Mouse (Mus musculus) granulocyte monocyte progenitor cell, adult 5-6 weeks (primary cell): ENCODE data around the gene Chst3. TPM values are rescaled to one million over a fixed set of nuclear protein-coding genes. Genes with fewer than 3 reads are reported as not detected.
A peak's percentile ranks its signal among the peaks of the same experiment; 100 is the strongest.
"Not testable (repeated sequence)": the region's sequence is repeated elsewhere in the genome, so short reads cannot be mapped to it uniquely, and the experiment has no call there.

Source experiments
- ATAC-seq: replicated peaks from 2 replicates; pipeline ENCODE4 v1.8.0; 2016; ENCODE audit warnings: mild to moderate bottlenecking, moderate TSS enrichment, inconsistent platforms; ENCODE audit not compliant: poor library complexity, severe bottlenecking
- total RNA-seq, 2 experiments: library from RNA; stranded (forward) in 1 of 2; stranded (reverse) in 1 of 2; fragments of 200-712, 200-1000 nt in 1 of 2; fragments of >200 nt in 1 of 2; fragmentation: Nextera tagmentation in 1 of 2; gene quantifications; 2 replicates each; pipeline ENCODE4 v1.2.3; 2014 to 2017

Chst3 gene
- total RNA-seq, 2 experiments from 2014 or later = not detected

- ATAC-seq = not testable (repeated sequence)
Measured at GRCm38 (mm10) chr10:60235876-60236275, 16.8 kb upstream of the Chst3 start.

GRCm38 (mm10) chr10:60234006-60234405 lies 14.9 kb upstream of the Chst3 start:
- ATAC-seq = no peak

DNA sequence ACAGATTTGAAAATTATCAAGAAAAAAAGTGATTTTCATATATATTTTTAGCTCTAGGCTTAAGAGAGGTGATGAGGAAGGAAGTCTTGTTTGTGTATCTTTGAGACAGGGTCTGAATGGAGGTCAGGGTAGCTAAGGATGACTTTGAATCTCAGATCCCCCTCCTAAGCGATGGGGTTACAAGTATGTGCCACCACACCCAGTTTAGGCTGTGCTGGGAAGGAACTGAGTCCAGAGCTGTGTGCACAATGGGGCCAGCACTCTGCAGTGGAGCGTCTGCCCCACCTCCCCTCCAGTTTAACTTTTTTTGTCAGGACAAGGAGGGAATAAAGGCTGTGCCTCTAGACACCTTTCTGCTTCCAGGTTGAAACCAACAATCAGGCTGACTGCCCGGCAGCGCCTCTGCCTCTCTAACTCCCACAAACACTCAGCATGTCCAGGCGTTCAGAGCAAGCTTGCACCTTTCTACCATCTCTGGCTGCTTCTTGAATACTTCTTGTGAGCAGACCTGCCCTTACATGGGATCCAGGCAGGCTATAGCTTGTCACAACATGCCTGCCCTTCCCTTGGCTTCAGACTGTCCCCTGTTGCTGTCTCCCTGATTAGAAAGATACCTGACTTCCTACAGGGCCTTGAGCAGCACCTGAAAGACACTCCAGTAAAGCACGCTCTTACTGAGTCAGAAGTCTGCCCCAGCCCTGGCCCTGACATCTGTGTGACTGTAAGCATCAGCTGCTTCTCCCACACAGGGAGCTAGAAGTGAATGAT lies 11.4 kb upstream of the Chst3 start:
- no peak for ATAC-seq

DNA sequence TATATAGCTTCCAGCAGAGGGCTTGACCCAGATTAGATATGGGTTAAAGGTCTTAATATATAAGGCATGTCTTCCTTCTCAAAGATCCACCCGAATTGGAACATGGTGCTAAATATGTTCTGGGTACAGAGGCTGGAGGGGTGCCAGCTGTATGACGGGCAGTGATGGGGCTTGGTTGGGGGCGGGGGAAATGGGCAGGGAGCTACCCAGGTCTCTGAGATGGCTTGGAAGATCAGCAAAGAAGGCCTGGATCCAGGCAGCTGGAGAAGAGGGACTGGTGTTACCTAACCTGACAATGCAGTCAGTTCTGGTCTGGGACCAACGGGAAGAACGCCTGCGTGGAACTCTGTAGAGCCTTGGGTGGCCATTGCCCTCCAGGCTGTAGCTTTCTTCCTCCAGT lies 10.1 kb upstream of the Chst3 start:
- ATAC-seq = no peak

DNA sequence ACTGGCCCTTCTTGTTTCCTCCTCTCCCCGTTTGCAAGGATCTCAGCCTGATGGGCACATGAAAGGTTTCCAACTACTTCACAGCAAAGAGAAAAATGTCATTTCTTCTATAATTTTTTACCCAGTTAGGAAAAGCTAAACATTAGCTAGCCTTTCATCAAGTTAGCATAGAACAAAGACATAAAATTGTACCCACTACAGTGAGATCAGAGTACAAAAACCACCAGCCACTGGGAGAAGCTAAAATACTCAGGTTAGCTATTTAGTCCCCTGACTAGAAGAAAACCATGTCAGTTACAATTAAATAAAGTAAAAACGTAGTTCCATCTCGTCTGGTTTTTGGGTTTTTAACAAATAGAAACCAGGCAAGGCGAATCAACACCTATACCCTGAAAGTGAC lies 8.6 kb upstream of the Chst3 start:
- no peak for ATAC-seq

DNA sequence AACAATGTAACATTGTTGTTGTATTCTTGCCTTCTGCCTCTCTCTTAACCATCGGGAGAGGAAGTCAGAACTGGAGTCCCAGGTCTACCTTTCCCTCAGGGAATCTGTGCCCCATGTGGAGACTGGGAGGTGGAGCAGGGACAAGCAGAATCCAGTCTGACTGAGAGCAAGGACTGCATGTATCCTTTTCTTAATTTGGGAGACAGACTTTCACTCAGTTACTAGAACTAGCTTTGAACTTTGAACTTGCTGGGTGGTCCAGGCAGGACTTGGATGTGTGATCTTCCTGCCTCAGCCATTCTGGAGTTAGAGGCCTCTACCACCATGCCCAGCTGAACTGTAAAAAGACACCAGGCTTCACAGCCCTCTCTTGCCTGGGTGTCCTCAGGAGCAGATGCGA lies 5.5 kb upstream of the Chst3 start:
- ATAC-seq = no peak

GRCm38 (mm10) chr10:60221571-60222259 lies 2.7 kb upstream of the Chst3 start:
- ATAC-seq = not testable (repeated sequence)

DNA sequence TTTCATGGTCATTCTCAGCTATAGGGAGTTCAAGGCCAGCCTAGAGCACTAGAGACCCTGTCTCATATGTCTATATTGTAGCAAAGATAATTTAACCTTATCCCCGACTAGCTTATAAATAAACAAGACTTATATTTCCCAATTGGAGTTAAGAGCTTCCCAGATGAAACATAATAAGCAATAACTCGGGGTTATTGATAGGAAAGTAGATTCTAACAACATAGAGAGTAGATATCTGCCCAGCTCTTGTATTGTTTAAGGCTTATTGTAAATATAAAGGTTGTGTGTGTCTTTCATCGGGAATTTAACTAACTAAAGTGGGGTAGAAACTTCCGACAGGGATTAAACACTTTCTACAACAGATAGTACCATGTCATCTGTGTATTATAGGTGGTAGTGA lies 1.5 kb upstream of the Chst3 start:
- ATAC-seq = no peak

DNA sequence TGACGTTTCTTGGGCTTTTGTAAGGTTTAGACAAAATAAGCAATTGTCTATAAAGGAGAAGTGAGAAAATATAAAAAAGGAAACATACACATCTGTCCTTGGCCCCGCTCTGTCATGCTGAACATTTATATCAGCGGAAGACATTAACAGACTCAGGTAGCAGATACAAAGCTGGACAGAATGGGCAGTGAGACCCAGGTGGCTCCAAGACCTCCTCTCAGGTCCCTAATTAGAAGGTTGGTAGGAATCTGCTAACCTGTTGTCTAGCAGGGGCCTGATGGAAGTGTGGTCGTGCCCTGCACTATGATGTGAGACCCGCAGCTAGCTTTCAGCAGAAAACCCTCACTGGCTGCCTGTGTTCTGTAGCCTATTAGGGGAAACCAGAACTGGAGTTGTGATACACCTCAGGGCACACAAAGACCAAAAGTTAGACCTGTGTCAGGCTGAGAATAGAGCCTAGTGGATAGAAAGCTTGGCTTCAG lies 1.0 kb upstream of the Chst3 start:
- ATAC-seq = peak; percentile 36; the same call in 1 of the 2 replicates

GRCm38 (mm10) chr10:60218033-60218590 lies 948 bp downstream of the Chst3 start:
- no peak for ATAC-seq

DNA sequence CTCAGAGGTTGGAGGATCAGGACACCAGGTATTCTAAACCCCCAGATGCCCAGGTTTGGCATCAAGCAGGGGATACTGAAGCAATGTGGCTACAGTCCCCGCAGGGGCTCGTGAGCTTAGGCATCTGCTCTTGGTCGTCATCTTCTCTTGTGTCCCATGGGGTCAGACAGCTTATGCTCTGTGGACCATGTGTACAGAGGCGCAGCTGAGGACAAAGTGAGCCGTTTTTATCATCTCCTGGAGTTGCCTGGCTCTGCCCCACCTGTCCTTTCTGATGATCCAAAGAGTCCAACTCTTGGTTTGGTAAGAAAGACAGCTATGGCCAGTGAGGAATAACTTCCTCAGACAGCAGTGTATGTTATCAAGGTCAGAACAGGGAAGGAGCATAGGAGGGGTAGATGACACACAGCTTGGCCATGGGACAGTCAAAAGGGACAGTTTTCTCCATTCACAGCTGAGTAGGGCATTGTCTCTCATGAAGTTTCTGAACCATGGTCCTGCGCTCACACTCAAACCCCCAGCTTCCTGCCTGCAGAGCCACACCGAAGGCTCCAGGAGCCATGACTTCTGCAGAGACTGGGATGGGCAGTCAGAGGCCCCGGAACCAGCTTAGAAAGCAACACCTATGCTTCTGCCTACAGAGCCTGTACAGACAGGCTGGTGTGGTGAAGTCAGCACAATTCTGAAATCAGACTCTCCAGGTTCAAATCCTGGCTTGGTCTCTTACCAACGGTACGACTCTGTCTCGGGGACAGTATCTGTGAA lies 2.5 kb downstream of the Chst3 start:
- ATAC-seq = no peak

DNA sequence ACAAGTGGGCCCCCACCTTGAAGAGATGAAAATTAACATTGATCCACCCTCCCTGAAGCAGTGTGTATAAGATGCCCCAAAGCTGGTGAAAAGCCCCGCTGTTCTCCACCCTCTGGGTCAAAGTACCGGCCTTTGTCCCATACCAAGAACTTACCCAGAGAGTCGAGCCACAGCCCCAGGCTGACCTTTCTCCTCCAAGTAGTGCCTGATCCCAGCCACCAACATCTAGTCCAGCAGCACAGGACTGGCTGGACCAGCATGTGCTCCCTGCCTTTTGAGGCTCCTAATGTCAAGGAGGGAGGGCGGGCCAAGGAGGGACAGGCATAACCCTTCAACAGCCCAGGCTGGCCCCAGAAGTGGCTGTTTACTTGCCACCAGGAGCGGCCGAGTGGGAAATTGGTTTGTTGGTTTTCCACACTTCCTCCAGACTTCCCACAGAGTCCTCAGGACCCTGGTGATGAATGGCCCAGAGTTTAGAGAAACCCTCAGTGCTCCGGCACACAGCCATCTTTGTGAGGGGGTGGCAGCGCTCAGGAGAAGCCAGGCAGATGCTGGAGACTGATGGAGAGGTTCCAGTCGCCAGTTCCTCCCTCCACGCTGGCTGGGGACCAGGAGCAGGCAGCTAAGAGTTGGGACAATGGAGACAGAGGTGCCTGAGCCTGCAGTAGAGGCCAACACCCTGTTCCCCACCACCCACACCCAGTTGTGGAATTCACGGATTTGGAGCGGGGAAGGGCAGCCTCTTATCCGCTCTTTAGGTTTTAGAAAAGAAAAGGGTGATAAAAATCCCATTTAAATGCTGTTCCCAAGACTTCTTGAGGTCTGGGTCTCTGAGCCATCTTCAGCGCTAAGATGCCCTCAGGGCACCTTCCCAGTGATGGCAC lies 3.7 kb downstream of the Chst3 start:
- ATAC-seq = no peak

DNA sequence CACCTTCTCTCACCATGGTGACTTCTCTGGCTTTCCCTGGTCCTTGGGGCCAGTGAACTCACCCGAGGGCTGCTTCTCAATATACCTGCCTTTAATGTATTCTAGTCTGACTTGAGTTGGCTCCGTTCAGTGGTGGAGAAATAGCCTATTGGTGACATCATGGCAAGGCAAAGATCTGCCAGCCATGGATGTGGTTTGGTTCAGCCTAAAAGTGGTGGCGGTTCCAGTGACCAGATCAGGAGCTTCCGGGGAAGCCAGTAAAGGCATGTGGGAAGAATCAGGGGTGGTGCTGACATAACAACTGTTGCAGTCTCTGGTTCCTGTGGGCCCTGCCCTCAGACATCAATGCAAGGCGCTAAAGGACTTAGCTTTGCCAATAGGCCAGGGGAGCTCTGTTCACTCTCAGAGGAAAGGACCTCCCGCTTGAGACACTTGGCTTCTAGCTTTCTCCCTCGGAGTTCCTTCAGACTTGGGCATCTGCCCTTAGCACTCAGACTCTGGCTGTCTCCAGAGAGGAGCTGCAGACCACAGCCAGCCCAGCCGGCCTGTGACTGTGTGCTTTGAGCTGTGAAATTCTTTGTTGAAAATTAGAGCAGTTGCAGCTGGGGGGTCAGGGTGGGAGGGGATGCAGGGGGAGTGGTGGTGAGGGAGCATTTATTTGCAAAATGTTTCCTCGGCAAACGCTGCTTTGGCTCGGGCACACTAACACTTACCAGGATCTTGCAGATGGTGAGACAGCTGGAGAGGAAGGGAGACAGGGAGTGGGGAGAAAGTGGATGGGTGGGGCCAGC lies 6.3 kb downstream of the Chst3 start:
- no peak for ATAC-seq

GRCm38 (mm10) chr10:60211501-60212005 lies 7.5 kb downstream of the Chst3 start:
- ATAC-seq = no peak

DNA sequence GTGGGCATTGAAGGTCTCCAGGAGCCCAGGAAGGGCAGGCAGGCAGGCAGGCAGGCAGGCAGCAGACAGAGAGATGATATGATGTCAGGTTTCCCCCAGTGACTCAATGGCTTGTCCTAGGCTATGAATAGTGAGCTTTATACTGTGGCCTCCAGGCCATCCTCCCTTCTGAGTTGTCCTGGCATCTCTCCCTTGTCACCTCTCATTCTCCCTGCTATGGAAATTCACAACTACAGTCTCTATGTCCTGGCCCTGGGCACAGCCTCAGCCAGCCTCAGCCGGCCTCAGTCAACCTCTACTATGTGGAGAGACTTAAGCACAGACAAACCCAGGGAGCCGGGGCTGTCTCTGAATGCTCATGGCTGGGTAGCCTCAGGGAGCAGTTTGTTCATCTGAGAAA lies 8.6 kb downstream of the Chst3 start:
- no peak for ATAC-seq

DNA sequence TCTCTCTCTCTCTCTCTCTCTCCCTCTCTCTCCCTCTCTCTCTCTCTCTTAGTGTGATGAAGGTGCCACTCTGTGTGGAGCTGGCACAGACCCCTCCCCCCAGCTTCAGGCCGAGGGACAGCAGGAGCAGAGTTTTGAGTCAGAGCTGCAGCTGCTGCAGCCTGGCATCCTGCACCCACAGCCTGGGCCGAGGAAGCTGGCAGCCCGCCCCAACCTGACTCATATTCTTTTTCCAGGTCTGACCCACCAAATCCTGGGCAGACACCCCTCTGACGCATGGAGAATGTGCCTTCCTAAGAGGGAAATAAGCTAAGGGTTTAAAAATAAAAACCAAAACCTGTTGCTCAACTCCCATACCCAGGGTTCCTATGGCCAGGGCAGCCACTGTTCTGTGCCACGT lies 9.8 kb downstream of the Chst3 start:
- peak; percentile 74 for ATAC-seq

GRCm38 (mm10) chr10:60207166-60207705 lies 11.8 kb downstream of the Chst3 start:
- ATAC-seq = no peak

DNA sequence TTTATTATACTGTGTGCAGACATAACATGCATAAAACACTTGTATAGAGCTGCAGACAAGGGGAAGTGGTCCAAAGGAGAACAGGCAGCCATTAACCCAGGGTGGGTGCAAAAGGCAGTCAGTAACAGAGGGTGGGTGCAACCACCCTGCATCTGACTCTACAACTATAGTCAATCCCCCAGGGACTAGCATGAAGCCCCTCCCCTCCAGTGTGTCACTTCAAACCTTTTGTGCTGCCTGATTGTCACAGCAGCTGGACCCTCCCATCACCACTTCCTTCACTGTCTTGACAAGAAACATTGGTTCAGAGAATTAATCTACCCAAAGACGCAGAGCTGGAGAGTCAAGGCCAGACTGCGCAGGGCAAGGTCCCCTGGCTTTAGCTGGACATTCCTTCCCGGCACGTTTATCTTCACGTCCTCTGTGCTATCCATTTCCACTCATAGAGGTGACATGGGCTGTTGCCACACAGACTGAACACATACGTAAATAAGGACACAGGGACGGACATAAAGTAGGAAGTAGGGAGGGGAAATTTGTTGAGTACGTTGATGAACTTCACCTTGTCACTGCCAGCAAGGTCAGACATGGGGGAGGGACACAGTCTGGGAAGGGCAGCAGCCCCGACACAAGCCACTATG lies 13.3 kb downstream of the Chst3 start:
- peak; percentile 61 for ATAC-seq
